11 mouse cellular contexts compared by ENCODE assay signal in the genomic region with DNA sequence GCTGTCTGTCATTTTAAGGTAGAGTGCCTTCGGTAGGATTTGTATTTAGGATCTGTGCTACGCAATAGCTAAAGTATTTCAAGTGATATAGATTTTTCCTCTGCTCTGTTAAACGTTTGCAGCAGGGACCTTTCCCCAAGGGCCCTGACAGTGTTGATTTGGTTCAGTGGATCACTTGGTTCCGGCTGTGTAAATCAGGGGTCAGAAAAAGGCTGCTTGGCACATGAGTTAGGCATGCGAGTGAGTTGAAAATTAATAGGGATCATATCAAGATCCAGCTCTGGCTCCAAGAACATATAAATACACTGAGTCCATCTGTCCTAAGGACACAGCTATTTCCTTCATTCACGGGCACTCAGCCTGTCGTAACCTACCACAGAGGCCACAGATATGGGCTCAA.
"Had no signal": no experiment of that assay in that cellular context is flagged by ENCODE, and none has a peak within 500 bp of the region (broad histone marks: within the 10 kb centered on the region; RNA-seq: fewer than 3 reads in every experiment).

No protein-coding gene starts in this region.

- H3K27ac ChIP-seq: hindbrain, postnatal 0 days; limb, embryonic 15.5 days; liver, embryonic 12.5 days; macrophage; neural tube, embryonic 13.5 days; stomach, embryonic 15.5 days had no signal

- H3K9me3 ChIP-seq: limb, embryonic 15.5 days; liver, embryonic 12.5 days; neural tube, embryonic 13.5 days; stomach, embryonic 15.5 days had no signal

- H3K4me1 ChIP-seq: limb, embryonic 15.5 days; liver, embryonic 12.5 days; megakaryocyte, embryonic 14.5 days; neural tube, embryonic 13.5 days; stomach, embryonic 15.5 days had no signal

- H3K4me2 ChIP-seq: limb, embryonic 15.5 days; liver, embryonic 12.5 days; lung, embryonic 14.5 days; midbrain, embryonic 11.5 days; neural tube, embryonic 13.5 days; stomach, embryonic 15.5 days had no signal

- H3K36me3 ChIP-seq: limb, embryonic 15.5 days; liver, embryonic 12.5 days; neural tube, embryonic 13.5 days; stomach, embryonic 15.5 days had no signal

- H3K4me3 ChIP-seq: limb, embryonic 15.5 days; liver, embryonic 12.5 days; megakaryocyte, embryonic 14.5 days; neural tube, embryonic 13.5 days; stomach, embryonic 15.5 days had no signal

- H3K27me3 ChIP-seq: limb, embryonic 15.5 days; liver, embryonic 12.5 days; megakaryocyte, embryonic 14.5 days; neural tube, embryonic 13.5 days; stomach, embryonic 15.5 days had no signal

- ATAC-seq: hindbrain, postnatal 0 days; liver, embryonic 12.5 days; midbrain, embryonic 16.5 days had no signal

- H3K9ac ChIP-seq: limb, embryonic 15.5 days; liver, embryonic 12.5 days; lung, embryonic 14.5 days; neural tube, embryonic 13.5 days; stomach, embryonic 15.5 days had no signal

- DNase-seq: lung, postnatal 14 days had no signal
